Mouse (Mus musculus): ENCODE measurements around the gene Abca7. TPM values are rescaled to one million over a fixed set of nuclear protein-coding genes. Genes with fewer than 3 reads are reported as not detected.
"Not testable (repeated sequence)": the region's sequence is repeated elsewhere in the genome, so short reads cannot be mapped to it uniquely, and the experiment has no call there.

Gene Abca7
- polyA plus RNA-seq, 1 experiment from 2014 or later, result 3.2 TPM

DNA sequence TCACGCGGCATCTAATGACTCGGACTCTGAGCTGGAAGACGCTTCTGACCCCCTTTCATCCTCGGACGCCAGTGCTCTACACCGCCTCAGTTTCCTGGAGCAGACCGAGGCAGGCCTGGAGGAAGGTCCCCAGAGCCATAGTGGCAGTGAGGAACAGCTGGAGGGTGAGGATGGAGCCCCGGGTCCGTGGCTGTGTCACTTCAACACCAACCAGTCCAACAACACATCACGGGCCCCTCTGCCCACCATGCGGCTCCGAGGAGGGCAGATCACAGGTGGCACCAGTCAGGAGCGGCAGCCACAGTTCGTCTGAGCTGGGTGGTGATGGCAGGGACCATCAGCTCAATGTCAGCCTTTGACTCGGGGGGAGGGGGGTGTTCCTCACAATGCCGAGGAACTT, 34.4 kb downstream of the Abca7 start:
- WGBS, result 84% methylated on average over 17 of the region's 17 CpGs
- Histone ChIP-seq H3K4me2 (replicated peaks; ENCODE audit: low read depth, low read length) (no peak overlapping the region), H3K4me1 (ENCODE audit: control insufficient read depth, insufficient read depth, low read length) (peaks cover 18% of the 10 kb centered on the region), H3K9ac (replicated peaks; ENCODE audit: low read depth, low read length) (no peak overlapping the region), H3K9me3 (ENCODE audit: control insufficient read depth, low read depth, low read length) (no peaks in the 10 kb centered on the region), H3K27ac (ENCODE audit: low read length) (no peak overlapping the region), H3K36me3 (ENCODE audit: control insufficient read depth, insufficient read depth, low read length) (peaks cover 13% of the 10 kb centered on the region; the same call in 1 of the 2 replicates), H3K27me3 (ENCODE audit: control insufficient read depth, insufficient read depth, low read length) (no peaks in the 10 kb centered on the region), H3K4me3 (ENCODE audit: low read depth, low read length) (no peak overlapping the region)
- ATAC-seq (ENCODE audit: insufficient number of reproducible peaks, insufficient read depth, low FRiP score, low read depth), result no peak

DNA sequence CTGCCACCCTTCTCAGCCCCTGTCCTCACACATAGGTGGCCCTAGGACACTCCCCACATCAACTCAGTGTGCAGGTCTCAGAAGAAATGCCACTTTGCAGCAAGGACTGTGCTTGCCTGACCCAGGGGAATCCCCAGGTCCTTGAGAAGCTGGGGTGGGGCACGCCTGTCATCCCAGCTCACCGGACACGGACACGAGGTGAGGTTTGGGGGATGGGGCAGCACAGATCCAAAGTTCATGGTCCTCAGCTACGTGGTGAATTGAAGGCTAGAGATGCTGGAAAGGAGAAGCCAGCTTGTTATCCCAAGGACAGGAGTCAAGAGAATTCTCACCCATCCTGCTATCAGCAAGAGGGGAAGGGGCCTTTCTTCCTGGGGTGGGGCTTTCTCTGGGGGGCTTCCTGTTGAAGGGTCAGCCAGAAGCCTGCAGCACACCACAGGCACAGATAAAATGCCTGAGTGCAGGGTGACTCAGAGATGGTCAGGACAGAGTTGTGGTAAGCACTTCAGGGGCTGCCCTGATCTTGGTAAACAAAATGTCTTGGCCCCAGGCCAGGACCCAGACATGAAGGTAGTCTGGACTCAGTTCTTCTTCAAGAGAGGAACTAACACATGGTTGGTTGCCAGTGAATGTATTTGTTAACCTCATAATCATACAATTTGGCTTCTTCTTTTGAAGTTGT, 36.6 kb downstream of the Abca7 start:
- ATAC-seq (ENCODE audit: insufficient number of reproducible peaks, insufficient read depth, low FRiP score, low read depth), result no peak
- Histone ChIP-seq H3K4me2 (replicated peaks; ENCODE audit: low read depth, low read length) (no peak overlapping the region), H3K9me3 (ENCODE audit: control insufficient read depth, low read depth, low read length) (no peaks in the 10 kb centered on the region), H3K9ac (replicated peaks; ENCODE audit: low read depth, low read length) (no peak overlapping the region), H3K4me1 (ENCODE audit: control insufficient read depth, insufficient read depth, low read length) (peaks cover 18% of the 10 kb centered on the region), H3K4me3 (ENCODE audit: low read depth, low read length) (no peak overlapping the region), H3K27ac (ENCODE audit: low read length) (peak overlapping the region; percentile 59; the same call in 1 of the 2 replicates), H3K36me3 (ENCODE audit: control insufficient read depth, insufficient read depth, low read length) (peaks cover 34% of the 10 kb centered on the region), H3K27me3 (ENCODE audit: control insufficient read depth, insufficient read depth, low read length) (no peaks in the 10 kb centered on the region)
- WGBS, result 42% methylated on average over 5 of the region's 5 CpGs

DNA sequence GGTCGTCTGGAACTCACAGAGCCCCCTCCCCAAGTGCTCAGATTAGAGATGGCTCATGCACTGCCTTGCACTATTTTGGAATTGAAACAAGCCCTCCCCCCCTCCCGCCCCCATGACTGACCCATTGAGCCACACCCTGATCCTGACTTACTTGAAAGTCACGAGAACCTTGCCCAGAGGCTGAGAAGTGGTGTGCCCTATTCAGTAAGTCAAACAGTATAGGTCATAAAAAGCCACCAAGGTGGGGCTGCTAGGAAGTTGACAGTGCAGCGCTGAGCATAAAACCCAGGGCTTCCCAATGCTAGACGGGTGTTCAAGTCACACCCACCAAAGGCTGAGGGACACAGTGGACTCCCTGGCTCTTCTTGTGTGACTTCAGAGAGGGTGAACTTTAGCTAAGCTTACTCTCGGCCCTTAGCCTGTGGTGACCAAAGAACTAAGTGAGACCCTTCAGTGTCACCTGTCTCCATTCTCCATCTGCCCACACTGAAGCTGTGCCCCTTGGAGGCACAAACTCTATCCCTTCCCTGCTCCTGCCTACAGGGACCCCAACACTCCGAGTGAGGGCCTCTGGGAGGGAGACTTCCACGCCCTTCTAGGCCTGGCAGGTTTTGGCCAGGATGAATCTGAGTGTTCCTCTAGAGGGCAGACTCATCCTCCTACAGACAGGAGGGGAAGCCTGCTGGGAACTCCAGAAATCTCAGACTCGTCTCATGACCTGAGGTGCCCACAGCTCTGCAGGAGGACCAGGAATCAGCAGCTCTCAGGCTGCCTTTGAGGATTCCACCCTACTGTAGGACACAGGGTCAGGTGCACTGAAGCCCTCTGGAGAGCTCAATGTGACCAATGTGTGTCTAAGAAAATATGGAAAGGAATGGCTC, 37.5 kb downstream of the Abca7 start:
- WGBS, result 26% methylated on average over 9 of the region's 9 CpGs
- H3K4me3 ChIP-seq (ENCODE audit: low read depth, low read length), result no peak overlapping the region
- peak; percentile 19; the same call in 1 of the 2 replicates for ATAC-seq (ENCODE audit: insufficient number of reproducible peaks, insufficient read depth, low FRiP score, low read depth)
- peaks cover 26% of the 10 kb centered on the region for H3K4me1 ChIP-seq (ENCODE audit: control insufficient read depth, insufficient read depth, low read length)
- H3K4me2 ChIP-seq (replicated peaks; ENCODE audit: low read depth, low read length), result no peak overlapping the region
- no peaks in the 10 kb centered on the region for H3K9me3 ChIP-seq (ENCODE audit: control insufficient read depth, low read depth, low read length)
- peaks cover 38% of the 10 kb centered on the region for H3K36me3 ChIP-seq (ENCODE audit: control insufficient read depth, insufficient read depth, low read length)
- no peak overlapping the region for H3K9ac ChIP-seq (replicated peaks; ENCODE audit: low read depth, low read length)
- no peaks in the 10 kb centered on the region for H3K27me3 ChIP-seq (ENCODE audit: control insufficient read depth, insufficient read depth, low read length)
- H3K27ac ChIP-seq (ENCODE audit: low read length), result peak overlapping the region; percentile 59

DNA sequence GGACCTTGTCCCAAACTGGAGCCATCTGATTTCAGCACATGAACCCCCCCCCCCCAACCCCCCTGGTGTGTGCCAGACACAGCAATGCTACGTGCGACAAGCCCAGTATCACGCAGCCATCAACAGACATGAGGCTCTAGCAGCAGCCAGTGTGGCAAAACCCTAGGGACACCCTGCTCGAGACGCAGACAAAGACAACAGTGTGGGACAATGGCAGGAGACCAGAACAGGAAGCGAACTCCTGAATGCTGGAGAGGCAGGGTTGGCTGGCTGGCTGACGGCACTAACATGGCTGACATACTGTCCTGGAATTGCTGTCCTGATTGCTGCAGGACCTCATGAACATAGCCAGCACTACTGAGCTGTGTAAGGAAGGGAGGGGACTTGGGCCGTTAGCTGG, 38.9 kb downstream of the Abca7 start:
- H3K27me3 ChIP-seq (ENCODE audit: control insufficient read depth, insufficient read depth, low read length), result no peaks in the 10 kb centered on the region
- no peak overlapping the region for H3K9ac ChIP-seq (replicated peaks; ENCODE audit: low read depth, low read length)
- 87% methylated on average over 8 of the region's 8 CpGs for WGBS
- H3K4me1 ChIP-seq (ENCODE audit: control insufficient read depth, insufficient read depth, low read length), result peaks cover 26% of the 10 kb centered on the region
- H3K4me3 ChIP-seq (ENCODE audit: low read depth, low read length), result no peak overlapping the region
- ATAC-seq (ENCODE audit: insufficient number of reproducible peaks, insufficient read depth, low FRiP score, low read depth), result no peak
- H3K36me3 ChIP-seq (ENCODE audit: control insufficient read depth, insufficient read depth, low read length), result peaks cover 38% of the 10 kb centered on the region
- H3K9me3 ChIP-seq (ENCODE audit: control insufficient read depth, low read depth, low read length), result no peaks in the 10 kb centered on the region
- no peak overlapping the region for H3K4me2 ChIP-seq (replicated peaks; ENCODE audit: low read depth, low read length)
- H3K27ac ChIP-seq (ENCODE audit: low read length), result no peak overlapping the region

DNA sequence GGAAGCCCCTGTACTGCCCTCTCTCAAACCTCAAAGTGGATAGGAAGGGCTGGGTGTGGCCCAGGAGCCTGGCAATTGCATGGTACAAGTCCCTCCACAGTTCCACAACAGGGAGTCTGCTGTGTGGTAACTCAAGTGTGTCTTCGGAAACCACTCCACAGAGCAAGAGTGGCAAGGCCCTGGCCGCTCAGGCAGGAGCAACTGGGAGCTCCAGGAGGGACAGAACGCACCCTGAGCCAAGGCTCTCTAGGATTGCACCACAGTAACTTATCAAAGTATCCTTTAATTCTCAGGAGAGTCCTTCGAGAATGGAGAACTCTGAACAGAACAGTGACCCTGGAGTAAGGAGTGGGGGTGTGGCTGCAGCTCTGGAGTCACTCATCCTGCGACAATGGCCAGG, 39.4 kb downstream of the Abca7 start:
- ATAC-seq (ENCODE audit: insufficient number of reproducible peaks, insufficient read depth, low FRiP score, low read depth), result no peak
- H3K9ac ChIP-seq (replicated peaks; ENCODE audit: low read depth, low read length), result no peak overlapping the region
- WGBS, result 86% methylated on average over 5 of the region's 5 CpGs

DNA sequence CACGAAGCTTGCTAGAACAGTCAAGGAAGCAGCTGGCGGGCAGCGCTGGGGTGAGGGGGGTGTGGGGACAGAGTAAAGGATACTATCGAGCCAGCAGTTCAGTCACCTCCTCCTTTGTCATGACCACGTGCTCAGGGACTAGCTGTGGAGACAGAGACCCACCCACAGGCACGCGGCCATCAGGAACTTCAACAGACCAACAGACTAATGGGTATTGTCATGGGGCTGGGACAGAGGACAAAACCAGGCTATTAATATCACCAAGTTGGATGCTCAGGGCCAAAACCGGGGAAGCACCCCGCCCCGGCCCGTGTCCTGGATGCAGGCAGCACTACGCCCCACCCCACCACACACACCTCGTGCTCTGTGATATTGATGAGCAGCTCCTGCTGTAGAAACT, 40.5 kb downstream of the Abca7 start:
- H3K4me1 ChIP-seq (ENCODE audit: control insufficient read depth, insufficient read depth, low read length), result peaks cover 26% of the 10 kb centered on the region
- 87% methylated on average over 13 of the region's 13 CpGs for WGBS
- H3K4me2 ChIP-seq (replicated peaks; ENCODE audit: low read depth, low read length), result no peak overlapping the region
- no peak for ATAC-seq (ENCODE audit: insufficient number of reproducible peaks, insufficient read depth, low FRiP score, low read depth)
- no peak overlapping the region for H3K27ac ChIP-seq (ENCODE audit: low read length)
- H3K36me3 ChIP-seq (ENCODE audit: control insufficient read depth, insufficient read depth, low read length), result peaks cover 38% of the 10 kb centered on the region
- H3K27me3 ChIP-seq (ENCODE audit: control insufficient read depth, insufficient read depth, low read length), result no peaks in the 10 kb centered on the region
- H3K9ac ChIP-seq (replicated peaks; ENCODE audit: low read depth, low read length), result no peak overlapping the region
- H3K4me3 ChIP-seq (ENCODE audit: low read depth, low read length), result no peak overlapping the region
- H3K9me3 ChIP-seq (ENCODE audit: control insufficient read depth, low read depth, low read length), result no peaks in the 10 kb centered on the region

More for the DNA sequence above, 39.4 kb downstream of the Abca7 start:
- Histone ChIP-seq H3K36me3 (ENCODE audit: control insufficient read depth, insufficient read depth, low read length) (peaks cover 38% of the 10 kb centered on the region), H3K4me3 (ENCODE audit: low read depth, low read length) (no peak overlapping the region), H3K27me3 (ENCODE audit: control insufficient read depth, insufficient read depth, low read length) (no peaks in the 10 kb centered on the region), H3K4me1 (ENCODE audit: control insufficient read depth, insufficient read depth, low read length) (peaks cover 26% of the 10 kb centered on the region), H3K27ac (ENCODE audit: low read length) (no peak overlapping the region), H3K9me3 (ENCODE audit: control insufficient read depth, low read depth, low read length) (no peaks in the 10 kb centered on the region), H3K4me2 (replicated peaks; ENCODE audit: low read depth, low read length) (no peak overlapping the region)

DNA sequence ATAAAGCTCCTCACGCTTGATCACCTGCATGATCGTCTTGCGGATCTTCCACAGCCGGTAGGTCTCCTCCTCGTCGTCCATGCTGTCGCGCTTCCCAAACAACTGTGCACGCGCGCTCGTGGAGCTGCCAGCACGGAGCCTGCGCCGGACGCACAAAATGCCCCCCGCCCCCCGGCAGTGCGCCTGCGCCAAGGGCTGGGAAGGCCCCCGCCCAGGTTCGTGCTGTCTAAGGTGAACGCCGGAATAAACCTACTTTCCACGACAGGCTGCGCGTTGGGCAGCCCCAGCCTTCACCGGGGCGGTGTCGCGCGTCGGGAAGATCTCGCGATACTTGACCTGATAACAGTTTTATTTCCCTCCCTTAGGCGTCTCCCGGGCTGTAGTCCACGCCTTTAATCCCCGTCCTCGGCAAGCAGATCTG, 43.3 kb downstream of the Abca7 start, which contains the start of gene Polr2e:
Polr2e (minus strand) TSS at position 237 of the 421 bp plus-strand sequence.
- H3K9ac ChIP-seq (replicated peaks; ENCODE audit: low read depth, low read length), result peak within 1 kb of the TSS; percentile 74
- ATAC-seq (ENCODE audit: insufficient number of reproducible peaks, insufficient read depth, low FRiP score, low read depth), result peak; percentile 97
- H3K36me3 ChIP-seq (ENCODE audit: control insufficient read depth, insufficient read depth, low read length), result peaks cover 37% of the 10 kb centered on the region
- H3K4me1 ChIP-seq (ENCODE audit: control insufficient read depth, insufficient read depth, low read length), result peaks cover 9% of the 10 kb centered on the region; the same call in 1 of the 2 replicates
- 1% methylated on average over 40 of the region's 40 CpGs for WGBS
- H3K4me2 ChIP-seq (replicated peaks; ENCODE audit: low read depth, low read length), result peak within 1 kb of the TSS; percentile 79
- H3K9me3 ChIP-seq (ENCODE audit: control insufficient read depth, low read depth, low read length), result no peaks in the 10 kb centered on the region
- no peaks in the 10 kb centered on the region for H3K27me3 ChIP-seq (ENCODE audit: control insufficient read depth, insufficient read depth, low read length)
- H3K27ac ChIP-seq (ENCODE audit: low read length), result 0 out of 2 replicates have a peak within 1 kb of the TSS, but pooled peaks have one; percentile 12
- H3K4me3 ChIP-seq (ENCODE audit: low read depth, low read length), result peak within 1 kb of the TSS; percentile 86

DNA sequence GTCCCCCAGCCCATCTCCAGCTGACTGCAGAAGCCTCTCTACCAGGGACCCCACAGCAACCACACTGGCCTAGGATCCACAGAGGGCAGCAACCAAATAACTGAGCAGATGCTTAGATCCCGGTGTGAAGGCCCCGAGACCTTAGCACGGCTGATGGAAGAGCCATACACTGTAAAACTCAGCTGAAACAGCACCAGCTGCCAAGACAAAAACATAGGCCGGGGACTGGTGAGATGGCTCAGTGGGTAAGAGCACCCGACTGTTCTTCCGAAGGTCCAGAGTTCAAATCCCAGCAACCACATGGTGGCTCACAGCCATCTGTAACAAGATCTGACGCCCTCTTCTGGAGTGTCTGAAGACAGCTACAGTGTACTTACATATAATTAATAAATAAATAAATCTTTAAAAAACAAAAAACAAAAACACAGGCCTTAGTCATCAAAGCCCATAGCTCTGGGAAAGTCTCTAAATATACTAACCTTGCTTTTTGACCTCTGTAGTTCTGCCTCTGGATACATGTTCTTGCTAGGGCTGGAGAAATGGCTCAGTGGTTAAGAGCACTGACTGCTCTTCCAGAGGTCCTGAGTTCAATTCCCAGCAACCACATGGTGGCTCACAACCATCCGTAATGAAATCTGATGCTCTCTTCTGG, 45.2 kb downstream of the Abca7 start:
- H3K9me3 ChIP-seq (ENCODE audit: control insufficient read depth, low read depth, low read length); H3K4me3 ChIP-seq (ENCODE audit: low read depth, low read length); H3K4me1 ChIP-seq (ENCODE audit: control insufficient read depth, insufficient read depth, low read length); H3K27ac ChIP-seq (ENCODE audit: low read length); H3K27me3 ChIP-seq (ENCODE audit: control insufficient read depth, insufficient read depth, low read length); H3K4me2 ChIP-seq (replicated peaks; ENCODE audit: low read depth, low read length); ATAC-seq (ENCODE audit: insufficient number of reproducible peaks, insufficient read depth, low FRiP score, low read depth); H3K9ac ChIP-seq (replicated peaks; ENCODE audit: low read depth, low read length): not testable (repeated sequence)
- 83% methylated on average over 8 of the region's 8 CpGs for WGBS
- H3K36me3 ChIP-seq (ENCODE audit: control insufficient read depth, insufficient read depth, low read length), result peaks cover 18% of the 10 kb centered on the region

Measured in stomach, embryonic 14.5 days (tissue).